Mouse (Mus musculus) liver, embryonic 12.5 days (tissue): ENCODE measurements around the gene Alox12. TPM values are rescaled to one million over a fixed set of nuclear protein-coding genes. Genes with fewer than 3 reads are reported as not detected.

Experiments used
- ATAC-seq: fragments of 200-750 bp; cut with Nextera tagmentation; 2 replicates; pipeline ENCODE4 v1.8.0; 2017; ENCODE audit warnings: moderate number of reproducible peaks, mild to moderate bottlenecking, moderate library complexity
- H3K27ac ChIP-seq: fragments of 300-500 bp; sonication (generic); 2 replicates; pipeline ENCODE4 v1.5.1; 2016; ENCODE audit warnings: mild to moderate bottlenecking
- H3K27me3 ChIP-seq: fragments of 300-500 bp; sonication (generic); replicated peaks from 2 replicates; pipeline ENCODE4 v1.6.1; 2016; ENCODE audit warnings: mild to moderate bottlenecking, moderate library complexity
- H3K36me3 ChIP-seq: fragments of 300-500 bp; sonication (generic); 2 replicates; pipeline ENCODE4 v1.6.1; 2016; ENCODE audit warnings: mild to moderate bottlenecking, moderate library complexity
- H3K4me1 ChIP-seq: fragments of 300-500 bp; sonication (generic); 2 replicates; pipeline ENCODE4 v1.6.1; 2016
- H3K4me2 ChIP-seq: fragments of 300-500 bp; sonication (generic); 2 replicates; pipeline ENCODE4 v1.6.1; 2016; ENCODE audit warnings: mild to moderate bottlenecking, moderate library complexity
- H3K4me3 ChIP-seq: fragments of 300-500 bp; sonication (generic); 2 replicates; pipeline ENCODE4 v1.5.1; 2016; ENCODE audit warnings: mild to moderate bottlenecking, moderate library complexity
- H3K9ac ChIP-seq: fragments of 300-500 bp; sonication (generic); 2 replicates; pipeline ENCODE4 v1.6.1; 2016; ENCODE audit warnings: mild to moderate bottlenecking, moderate library complexity
- H3K9me3 ChIP-seq: fragments of 300-500 bp; sonication (generic); replicated peaks from 2 replicates; pipeline ENCODE4 v1.6.1; 2016; ENCODE audit warnings: mild to moderate bottlenecking, moderate library complexity
- WGBS: fragments of 180-500 bp; shearing (Covaris S2); methylation state at CpG from one replicate; pipeline ENCODE4 v1.1.7; 2016; ENCODE audit not compliant: insufficient replicate concordance; 5-methylcytosine and 5-hydroxymethylcytosine counted together
- polyA plus RNA-seq: library from polyadenylated mRNA; unstranded; fragments of >200 nt; fragmentation: Nextera tagmentation; extraction: Ambion mirVana; gene quantifications from 2 replicates; pipeline ENCODE4 v1.2.1, GENCODE M21; 2016

The Alox12 gene
- polyA plus RNA-seq, 1 experiment from 2014 or later = 26.8 TPM

DNA sequence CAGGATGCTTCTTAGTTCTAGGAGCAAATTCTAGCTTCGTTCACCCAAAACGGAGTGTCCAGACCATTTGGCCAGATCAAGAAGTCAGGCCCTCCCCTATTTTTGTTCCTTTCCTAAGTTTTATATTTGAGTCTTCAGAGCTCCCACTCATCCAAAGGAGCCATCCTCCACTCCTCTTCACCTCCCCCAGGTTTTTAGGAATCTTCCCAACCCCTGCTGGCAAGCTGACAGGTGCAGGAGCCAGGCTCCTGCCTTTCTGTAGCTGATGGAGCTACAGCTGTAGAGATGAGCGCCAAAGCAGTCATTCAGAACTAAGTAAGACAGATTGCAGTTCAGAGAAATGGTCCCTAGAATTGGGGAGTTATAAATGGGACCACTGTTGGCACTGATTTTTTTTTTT, 23.8 kb upstream of the Alox12 start:
- Histone ChIP-seq H3K27ac (no peak overlapping the region), H3K4me1 (no peaks in the 10 kb centered on the region), H3K4me2 (no peak overlapping the region), H3K27me3 (0 out of 2 replicates have a peak, but pooled peaks cover 4% of the 10 kb centered on the region), H3K9ac (no peak overlapping the region), H3K9me3 (no peaks in the 10 kb centered on the region), H3K4me3 (no peak overlapping the region), H3K36me3 (no peaks in the 10 kb centered on the region)
- 77% methylated on average over 3 of the region's 3 CpGs for WGBS
- no peak for ATAC-seq

- H3K4me3 ChIP-seq = no peak overlapping the region
- ATAC-seq = no peak
- no peak overlapping the region for H3K4me2 ChIP-seq
- no peaks in the 10 kb centered on the region for H3K4me1 ChIP-seq
- WGBS = 72% methylated on average over 7 of the region's 7 CpGs
- no peaks in the 10 kb centered on the region for H3K27me3 ChIP-seq
- no peaks in the 10 kb centered on the region for H3K36me3 ChIP-seq
- no peak overlapping the region for H3K27ac ChIP-seq
- H3K9ac ChIP-seq = no peak overlapping the region
- H3K9me3 ChIP-seq = no peaks in the 10 kb centered on the region
Measured at GRCm38 (mm10) chr11:70271641-70272040, 16.5 kb upstream of the Alox12 start.

DNA sequence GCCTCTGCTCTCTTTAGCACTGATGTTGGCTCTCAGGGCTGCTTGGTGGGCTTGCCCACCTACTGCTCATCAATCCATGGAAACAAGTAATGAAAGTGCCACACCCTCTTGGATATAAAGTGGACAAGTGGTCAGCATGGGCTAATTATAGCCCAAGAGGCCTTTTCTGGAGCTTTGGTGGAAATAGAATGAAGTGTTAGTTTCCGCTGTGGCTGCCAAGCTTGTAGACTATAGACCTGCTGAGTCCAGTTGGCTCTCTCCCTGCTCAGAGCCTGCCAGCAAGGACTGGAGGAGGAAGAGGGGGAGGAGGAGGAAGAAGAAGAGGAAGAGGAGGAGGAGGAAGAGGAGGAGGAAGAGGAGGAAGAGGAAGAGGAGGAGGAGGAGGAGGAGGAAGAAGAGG, 11.3 kb upstream of the Alox12 start:
- H3K27ac ChIP-seq = no peak overlapping the region
- no peaks in the 10 kb centered on the region for H3K27me3 ChIP-seq
- no peaks in the 10 kb centered on the region for H3K4me1 ChIP-seq
- no peak overlapping the region for H3K4me2 ChIP-seq
- ATAC-seq = no peak
- no peak overlapping the region for H3K9ac ChIP-seq
- H3K36me3 ChIP-seq = no peaks in the 10 kb centered on the region
- no peak overlapping the region for H3K4me3 ChIP-seq
- no peaks in the 10 kb centered on the region for H3K9me3 ChIP-seq
- WGBS = 80% methylated on average over 1 of the region's 1 CpGs

- no peak for ATAC-seq
- H3K36me3 ChIP-seq = no peaks in the 10 kb centered on the region
- no peaks in the 10 kb centered on the region for H3K27me3 ChIP-seq
- no peak overlapping the region for H3K27ac ChIP-seq
- no peaks in the 10 kb centered on the region for H3K4me1 ChIP-seq
- 62% methylated on average over 4 of the region's 4 CpGs for WGBS
- no peak overlapping the region for H3K4me3 ChIP-seq
- H3K9me3 ChIP-seq = no peaks in the 10 kb centered on the region
- no peak overlapping the region for H3K9ac ChIP-seq
- H3K4me2 ChIP-seq = no peak overlapping the region
Measured at GRCm38 (mm10) chr11:70265819-70266218, 10.7 kb upstream of the Alox12 start.

DNA sequence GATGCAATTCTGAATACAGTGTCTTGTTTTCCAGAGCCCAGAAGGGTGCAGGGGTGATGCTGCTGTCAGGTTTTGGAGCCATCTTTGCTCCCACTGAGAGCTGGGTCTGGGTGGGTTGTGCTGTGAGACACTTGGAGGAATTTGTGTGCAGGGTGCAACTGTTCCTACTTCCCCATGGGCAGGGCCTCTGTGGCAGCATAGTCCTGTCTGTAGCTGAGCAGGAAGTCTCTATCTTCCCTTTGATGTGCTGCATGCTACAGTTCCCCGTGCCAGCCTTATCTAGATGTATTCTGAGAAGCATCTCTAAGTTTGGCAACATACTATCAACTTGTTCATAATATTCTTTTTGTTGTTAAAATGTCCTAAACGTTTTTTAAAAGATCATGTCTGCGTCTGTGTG, 10.1 kb upstream of the Alox12 start:
- Histone ChIP-seq H3K27ac (no peak overlapping the region), H3K9me3 (no peaks in the 10 kb centered on the region), H3K4me2 (no peak overlapping the region), H3K27me3 (no peaks in the 10 kb centered on the region), H3K4me1 (no peaks in the 10 kb centered on the region), H3K36me3 (no peaks in the 10 kb centered on the region), H3K9ac (no peak overlapping the region), H3K4me3 (no peak overlapping the region)
- no peak for ATAC-seq
- 25% methylated on average over 3 of the region's 3 CpGs for WGBS

GRCm38 (mm10) chr11:70259035-70259434, 3.9 kb upstream of the Alox12 start:
- WGBS = 80% methylated on average over 4 of the region's 4 CpGs
- Histone ChIP-seq H3K9ac (no peak overlapping the region), H3K4me3 (no peak overlapping the region), H3K36me3 (no peaks in the 10 kb centered on the region), H3K4me1 (no peaks in the 10 kb centered on the region), H3K4me2 (no peak overlapping the region), H3K9me3 (no peaks in the 10 kb centered on the region), H3K27me3 (peaks cover 47% of the 10 kb centered on the region), H3K27ac (no peak overlapping the region)
- ATAC-seq = no peak

DNA sequence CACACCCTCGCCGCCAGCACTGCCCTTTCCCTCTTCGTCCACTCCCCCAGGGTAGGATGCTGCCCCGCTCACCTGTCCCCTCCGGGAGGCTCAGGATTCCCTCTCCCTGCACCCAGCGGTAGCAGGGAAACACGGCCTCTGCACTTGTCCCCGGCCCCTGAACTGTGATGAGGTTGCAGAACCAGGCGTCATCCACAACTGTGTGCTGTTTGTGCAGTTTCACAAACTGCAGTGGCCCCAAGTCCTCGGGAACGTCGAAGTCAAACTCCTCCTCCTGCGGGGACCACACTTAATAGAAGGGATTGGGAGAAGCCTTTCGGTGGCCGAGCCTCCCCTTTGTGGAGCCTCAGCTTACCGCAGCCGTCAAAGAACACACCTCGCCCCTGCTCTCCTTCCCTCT, 816 bp downstream of the Alox12 start:
- Histone ChIP-seq H3K4me1 (peaks cover 7% of the 10 kb centered on the region; the same call in 1 of the 2 replicates), H3K9me3 (no peaks in the 10 kb centered on the region), H3K9ac (no peak overlapping the region), H3K4me3 (peak overlapping the region; percentile 37), H3K27ac (no peak overlapping the region), H3K27me3 (peaks cover 77% of the 10 kb centered on the region), H3K36me3 (no peaks in the 10 kb centered on the region), H3K4me2 (peak overlapping the region; percentile 55)
- no peak for ATAC-seq
- 6% methylated on average over 18 of the region's 18 CpGs for WGBS

DNA sequence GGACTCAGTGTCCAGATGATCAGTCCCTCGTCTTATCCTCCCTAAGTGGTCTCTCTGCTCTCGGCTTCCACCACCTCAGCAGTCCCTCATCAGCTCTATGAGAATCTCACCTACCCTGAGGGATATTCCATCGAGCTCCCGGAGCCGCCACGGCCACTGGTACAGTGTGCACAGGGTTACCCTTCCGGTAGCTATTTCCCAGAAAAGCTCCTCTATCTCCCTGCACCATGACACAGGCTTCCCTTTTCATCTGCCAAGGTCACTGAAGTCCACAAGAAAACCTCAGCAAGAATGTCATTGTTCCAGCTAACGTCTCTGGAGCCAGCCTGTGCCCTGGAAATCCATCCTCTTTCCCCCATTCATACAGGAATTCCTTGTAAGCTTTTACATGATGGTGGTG, 3.3 kb downstream of the Alox12 start:
- WGBS = 57% methylated on average over 8 of the region's 8 CpGs
- no peak for ATAC-seq
- no peak overlapping the region for H3K4me3 ChIP-seq
- no peaks in the 10 kb centered on the region for H3K9me3 ChIP-seq
- H3K4me1 ChIP-seq = peaks cover 7% of the 10 kb centered on the region; the same call in 1 of the 2 replicates
- H3K4me2 ChIP-seq = no peak overlapping the region
- H3K9ac ChIP-seq = no peak overlapping the region
- no peaks in the 10 kb centered on the region for H3K36me3 ChIP-seq
- H3K27ac ChIP-seq = no peak overlapping the region
- peaks cover 58% of the 10 kb centered on the region for H3K27me3 ChIP-seq

GRCm38 (mm10) chr11:70250150-70250549, 5.0 kb downstream of the Alox12 start:
- no peaks in the 10 kb centered on the region for H3K36me3 ChIP-seq
- peaks cover 7% of the 10 kb centered on the region; the same call in 1 of the 2 replicates for H3K4me1 ChIP-seq
- ATAC-seq = no peak
- H3K9ac ChIP-seq = no peak overlapping the region
- 31% methylated on average over 11 of the region's 11 CpGs for WGBS
- no peak overlapping the region for H3K4me2 ChIP-seq
- no peak overlapping the region for H3K4me3 ChIP-seq
- no peaks in the 10 kb centered on the region for H3K9me3 ChIP-seq
- H3K27me3 ChIP-seq = peaks cover 49% of the 10 kb centered on the region
- no peak overlapping the region for H3K27ac ChIP-seq

DNA sequence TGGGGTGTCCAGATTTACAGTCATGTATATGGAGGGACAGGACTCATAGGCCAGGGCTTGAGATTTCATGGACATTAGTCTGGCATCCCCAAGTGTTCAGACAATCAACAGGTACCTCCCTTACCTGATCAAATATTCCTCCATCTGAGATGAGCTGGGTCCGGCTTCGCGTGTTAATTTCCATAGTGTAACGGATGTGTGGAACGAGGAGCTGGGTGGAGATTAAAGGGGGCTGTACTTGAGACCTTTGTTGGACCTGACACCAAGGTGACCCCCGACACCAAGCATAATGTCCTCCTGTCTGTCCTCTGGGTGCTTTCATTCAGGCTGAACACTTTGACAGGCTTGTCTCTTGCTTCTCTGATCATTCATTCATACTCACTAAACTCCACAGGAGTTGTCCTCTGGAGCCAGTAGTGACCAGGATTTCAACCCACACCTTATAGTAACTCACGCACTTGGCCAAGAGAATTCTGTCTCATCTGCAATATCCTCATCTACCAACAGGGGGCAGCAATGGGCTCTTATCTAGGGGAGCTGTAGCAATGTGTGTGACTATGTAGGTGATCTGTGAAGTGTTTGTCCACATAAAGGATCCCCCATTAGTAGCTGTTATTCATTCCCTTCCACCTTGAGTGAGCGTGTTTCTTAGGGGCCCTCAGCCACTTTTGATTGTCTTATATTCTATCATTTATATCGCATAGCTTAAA, 7.9 kb downstream of the Alox12 start:
- WGBS = 42% methylated on average over 9 of the region's 9 CpGs
- no peaks in the 10 kb centered on the region for H3K36me3 ChIP-seq
- no peak overlapping the region for H3K27ac ChIP-seq
- peaks cover 7% of the 10 kb centered on the region; the same call in 1 of the 2 replicates for H3K4me1 ChIP-seq
- ATAC-seq = 0 out of 2 replicates have a peak, but pooled peaks have one; percentile 30
- H3K9me3 ChIP-seq = no peaks in the 10 kb centered on the region
- H3K4me2 ChIP-seq = no peak overlapping the region
- H3K4me3 ChIP-seq = no peak overlapping the region
- peaks cover 31% of the 10 kb centered on the region for H3K27me3 ChIP-seq
- no peak overlapping the region for H3K9ac ChIP-seq

DNA sequence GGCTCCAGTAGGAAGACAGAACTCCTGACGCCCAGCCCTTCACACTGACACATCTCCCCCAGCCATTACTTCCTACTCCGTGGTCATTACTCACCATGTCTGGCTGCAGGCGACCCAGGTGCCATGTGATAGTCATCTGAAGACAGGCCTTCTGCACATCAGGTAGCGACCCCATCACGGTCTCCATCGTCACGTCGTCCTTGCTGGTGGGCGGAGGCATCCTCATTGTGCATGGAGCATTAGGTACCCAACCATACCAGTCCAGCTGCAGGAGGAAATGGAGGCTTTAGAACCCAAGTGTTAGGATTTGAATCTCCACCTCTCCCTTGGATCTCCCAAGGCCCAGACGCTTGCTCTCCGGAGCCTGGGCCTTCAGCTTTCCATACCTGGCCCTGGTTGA, 12.6 kb downstream of the Alox12 start:
- no peak overlapping the region for H3K9ac ChIP-seq
- no peak overlapping the region for H3K27ac ChIP-seq
- H3K9me3 ChIP-seq = no peaks in the 10 kb centered on the region
- no peaks in the 10 kb centered on the region for H3K36me3 ChIP-seq
- WGBS = 53% methylated on average over 11 of the region's 11 CpGs
- no peak overlapping the region for H3K4me3 ChIP-seq
- peaks cover 17% of the 10 kb centered on the region for H3K4me1 ChIP-seq
- H3K27me3 ChIP-seq = peaks cover 18% of the 10 kb centered on the region
- no peak overlapping the region for H3K4me2 ChIP-seq
- no peak for ATAC-seq

DNA sequence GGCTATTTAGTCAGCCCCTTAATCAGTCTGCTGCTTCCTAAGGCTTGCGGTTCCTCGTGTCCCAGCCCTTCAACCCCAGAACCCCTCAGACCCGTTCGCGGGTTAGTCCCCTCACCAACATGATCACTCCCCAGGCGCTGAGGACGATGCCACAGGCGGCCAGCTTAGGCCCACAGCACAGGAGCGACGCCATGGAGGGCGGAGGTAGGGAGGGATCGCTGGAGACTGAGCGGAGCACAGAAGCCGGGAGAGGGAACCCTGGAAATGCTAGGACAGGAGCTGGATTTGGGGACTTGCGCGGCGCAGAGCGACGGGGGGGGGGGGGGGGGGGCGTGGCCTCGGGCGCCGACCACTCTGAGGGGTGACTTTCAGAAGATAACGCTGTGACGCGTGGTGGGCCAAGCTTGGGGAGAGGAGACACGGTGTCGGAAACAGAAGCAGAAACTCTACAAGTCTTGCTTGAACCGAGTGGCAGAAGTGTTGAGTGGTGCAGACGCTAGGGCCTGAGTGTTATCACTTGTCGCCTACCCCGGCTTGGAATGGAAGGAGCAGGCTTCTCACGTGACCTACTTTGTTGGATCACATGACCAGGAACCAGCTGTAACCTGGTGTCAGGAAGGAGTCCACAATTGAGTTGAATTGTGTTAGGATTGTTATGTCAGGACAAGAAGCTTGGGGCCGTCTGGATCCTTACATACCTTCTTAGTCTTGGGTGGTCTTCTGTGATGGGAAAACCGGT, 15.4 kb downstream of the Alox12 start, which contains the start of the genes Gm21988 and Rnasek:
Gene Gm21988 (minus strand): TSS at position 290 of the 739 bp plus-strand sequence.
Gene Rnasek (minus strand): TSS at position 302 of the 739 bp plus-strand sequence.
- H3K4me3 ChIP-seq = peak within 1 kb of the TSS; percentile 98
- peak within 1 kb of the TSS; percentile 87 for H3K4me2 ChIP-seq
- peak within 1 kb of the TSS; percentile 95 for H3K9ac ChIP-seq
- under 1% methylated on average over 30 of the region's 35 CpGs for WGBS
- H3K4me1 ChIP-seq = peaks cover 42% of the 10 kb centered on the region
- H3K27me3 ChIP-seq = peaks cover 7% of the 10 kb centered on the region; the same call in 1 of the 2 replicates
- H3K36me3 ChIP-seq = peaks cover 15% of the 10 kb centered on the region
- ATAC-seq = peak; percentile 16; the same call in 1 of the 2 replicates
- H3K27ac ChIP-seq = peak within 1 kb of the TSS; percentile 96
- no peaks in the 10 kb centered on the region for H3K9me3 ChIP-seq
